Mouse (Mus musculus): Measurements from ENCODE around the gene Nr2c2ap.

- TF ChIP-seq CTCF (IDR thresholded peaks at IDR 0.05; ENCODE audit: borderline replicate concordance, insufficient read depth, low read depth, low read length) (no peak), POLR2A (IDR thresholded peaks at IDR 0.05; ENCODE audit: borderline replicate concordance, insufficient read depth, low read length) (no peak)
Measured at GRCm38 (mm10) chr8:70114488-70114887, 16.6 kb upstream of the Nr2c2ap start.
